Mouse (Mus musculus) spleen, adult 2 months (tissue): ENCODE measurements around the gene Iqgap1. TPM values are rescaled to one million over a fixed set of nuclear protein-coding genes. Genes with fewer than 3 reads are reported as not detected.
"Not testable (repeated sequence)": the region's sequence is repeated elsewhere in the genome, so short reads cannot be mapped to it uniquely, and the experiment has no call there.

Experiments used
- DNase-seq, 2 experiments: peaks; one replicate each; pipeline versions ENCODE4 v3.0.0 to v3.0.0-alpha.2; 2012 to 2021; ENCODE audit warnings: low spot score in 2 of 2, low read depth in 1 of 2
- H3K27ac ChIP-seq: fragments of 200-500 bp; 2 replicates; pipeline ENCODE4 v1.5.1; 2012; ENCODE audit warnings: low read length, inconsistent platforms; ENCODE audit not compliant: insufficient read depth
- H3K27me3 ChIP-seq: fragments of 200-500 bp; 2 replicates; pipeline ENCODE4 v1.6.1; 2012; ENCODE audit warnings: mild to moderate bottlenecking, moderate library complexity, low read length, inconsistent platforms; ENCODE audit not compliant: control insufficient read depth, insufficient read depth
- H3K36me3 ChIP-seq: fragments of 200-500 bp; 2 replicates; pipeline ENCODE4 v1.6.1; 2012; ENCODE audit warnings: mild to moderate bottlenecking, low read length, inconsistent platforms; ENCODE audit not compliant: control insufficient read depth, insufficient read depth
- H3K4me1 ChIP-seq: fragments of 200-500 bp; 2 replicates; pipeline ENCODE4 v1.6.1; 2011; ENCODE audit warnings: inconsistent platforms; ENCODE audit not compliant: control insufficient read depth, insufficient read depth, insufficient read length
- H3K4me3 ChIP-seq: fragments of 200-500 bp; 2 replicates; pipeline ENCODE4 v1.5.1; 2011; ENCODE audit warnings: mild to moderate bottlenecking, inconsistent platforms; ENCODE audit not compliant: insufficient read depth, insufficient read length; ENCODE audit errors: extremely low read depth
- CTCF ChIP-seq: fragments of 200-500 bp; IDR thresholded peaks from 2 replicates; pipeline ENCODE4 v1.5.1; 2011; ENCODE audit warnings: mild to moderate bottlenecking, inconsistent platforms; ENCODE audit not compliant: insufficient read depth, insufficient read length, insufficient replicate concordance; ENCODE audit errors: extremely low read depth
- POLR2A ChIP-seq: fragments of 200-500 bp; IDR thresholded peaks from 2 replicates; pipeline ENCODE4 v1.6.1; 2011; ENCODE audit warnings: low read depth, low read length, inconsistent platforms
- WGBS: fragments of 180-500 bp; shearing (Covaris S2); methylation state at CpG from one replicate; pipeline ENCODE4 v1.1.7; 2018; 5-methylcytosine and 5-hydroxymethylcytosine counted together
- polyA plus RNA-seq: library from polyadenylated mRNA; depleted of rRNA; stranded (reverse); fragments of >200 nt; gene quantifications from 2 replicates; pipeline ENCODE4 v1.2.3, GENCODE M21; 2012

Iqgap1 gene
- polyA plus RNA-seq, 1 experiment = 55.9 TPM

- Histone ChIP-seq H3K27me3 (no peaks in the 10 kb centered on the region), H3K36me3 (peaks cover 54% of the 10 kb centered on the region), H3K27ac (no peak overlapping the region), H3K4me1 (peaks cover 11% of the 10 kb centered on the region; the same call in 1 of the 2 replicates), H3K4me3 (no peak overlapping the region)
- WGBS = 88% methylated on average over 7 of the region's 7 CpGs
- TF ChIP-seq POLR2A (no peak), CTCF (no peak)
- DNase-seq = no peak
Observed at GRCm38 (mm10) chr7:80763864-80764437, 61.8 kb downstream of the Iqgap1 start.

- no peak overlapping the region for H3K4me3 ChIP-seq
- H3K4me1 ChIP-seq = peaks cover 11% of the 10 kb centered on the region; the same call in 1 of the 2 replicates
- 92% methylated on average over 8 of the region's 8 CpGs for WGBS
- H3K27me3 ChIP-seq = no peaks in the 10 kb centered on the region
- no peak for TF ChIP-seq POLR2A
- no peak for TF ChIP-seq CTCF
- no peak for DNase-seq
- peaks cover 56% of the 10 kb centered on the region for H3K36me3 ChIP-seq
- no peak overlapping the region for H3K27ac ChIP-seq
Observed at GRCm38 (mm10) chr7:80762297-80762696, 63.5 kb downstream of the Iqgap1 start.

DNA sequence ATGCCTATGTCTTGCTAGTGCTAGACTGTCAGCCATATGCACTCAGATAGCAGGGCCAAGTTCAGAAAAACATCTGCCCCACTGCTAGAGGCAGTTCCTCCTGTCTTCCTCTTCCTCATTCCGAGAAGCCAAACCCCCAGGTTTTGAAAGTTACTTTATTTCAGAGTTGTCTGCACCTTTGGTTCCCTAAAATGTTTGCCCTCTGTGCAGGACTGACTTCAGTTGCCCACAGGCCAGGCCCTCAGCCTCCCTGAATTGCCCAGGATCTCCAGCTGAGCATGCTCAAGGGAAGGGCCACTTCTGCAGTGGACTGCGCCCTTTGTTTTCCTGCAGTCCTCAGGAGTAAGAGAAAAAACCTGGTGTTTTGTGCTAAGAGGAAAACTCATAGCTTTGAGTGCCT is 71.7 kb downstream of the Iqgap1 start:
- Histone ChIP-seq H3K4me3 (no peak overlapping the region), H3K4me1 (peaks cover 5% of the 10 kb centered on the region; the same call in 1 of the 2 replicates), H3K27me3 (no peaks in the 10 kb centered on the region), H3K27ac (peak overlapping the region; percentile 53), H3K36me3 (peaks cover 45% of the 10 kb centered on the region)
- no peak for TF ChIP-seq POLR2A
- no peak for TF ChIP-seq CTCF
- DNase-seq = no peak
- 53% methylated on average over 2 of the region's 2 CpGs for WGBS

DNA sequence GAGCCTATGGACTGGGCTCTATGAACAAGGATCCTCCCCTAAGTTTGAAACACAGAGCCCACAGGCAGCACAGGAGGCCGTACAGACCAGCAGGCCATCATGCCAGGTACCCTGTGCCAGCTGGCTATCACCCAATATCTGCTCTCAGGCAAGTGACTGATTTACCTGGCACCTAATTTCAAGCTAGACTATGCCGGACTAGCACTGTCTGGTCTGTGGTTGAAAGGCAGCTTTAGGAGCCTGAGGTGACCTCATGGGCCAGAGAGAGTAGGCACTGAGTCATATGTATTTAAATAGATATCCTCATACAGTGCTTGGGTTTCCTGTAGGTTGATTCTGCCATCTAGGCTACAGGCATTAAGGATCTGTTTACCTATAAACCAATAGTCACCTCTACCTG is 72.2 kb downstream of the Iqgap1 start:
- DNase-seq = no peak
- no peak overlapping the region for H3K4me3 ChIP-seq
- peaks cover 46% of the 10 kb centered on the region for H3K36me3 ChIP-seq
- peaks cover 5% of the 10 kb centered on the region; the same call in 1 of the 2 replicates for H3K4me1 ChIP-seq
- no peak for TF ChIP-seq POLR2A
- no peak for TF ChIP-seq CTCF
- peak overlapping the region; percentile 53 for H3K27ac ChIP-seq
- WGBS = 80% methylated on average over 2 of the region's 2 CpGs
- H3K27me3 ChIP-seq = no peaks in the 10 kb centered on the region

DNA sequence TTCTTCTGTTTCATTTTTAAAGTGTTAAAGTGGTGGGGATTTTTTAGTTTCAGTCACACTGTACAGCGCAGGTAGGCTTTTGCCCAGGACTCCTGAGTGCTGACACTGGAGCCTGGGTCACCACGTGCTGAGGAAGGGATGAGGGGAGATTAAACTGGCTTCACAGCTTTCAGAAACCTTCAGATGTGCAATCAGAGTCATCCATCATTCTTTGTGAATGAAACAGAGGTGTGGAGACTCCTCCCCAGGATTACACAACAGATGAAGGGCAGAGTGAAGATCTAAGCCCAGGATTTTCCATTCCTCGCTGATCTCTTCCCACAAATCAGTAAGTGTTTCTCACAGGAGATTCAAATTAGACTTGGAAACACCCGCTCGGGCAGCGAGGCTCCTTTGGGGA is 76.2 kb downstream of the Iqgap1 start:
- no peak overlapping the region for H3K4me3 ChIP-seq
- H3K27ac ChIP-seq = no peak overlapping the region
- WGBS = 93% methylated on average over 6 of the region's 6 CpGs
- no peak for DNase-seq
- H3K36me3 ChIP-seq = peaks cover 53% of the 10 kb centered on the region
- H3K27me3 ChIP-seq = no peaks in the 10 kb centered on the region
- no peak for TF ChIP-seq POLR2A
- TF ChIP-seq CTCF = no peak
- peaks cover 5% of the 10 kb centered on the region; the same call in 1 of the 2 replicates for H3K4me1 ChIP-seq

DNA sequence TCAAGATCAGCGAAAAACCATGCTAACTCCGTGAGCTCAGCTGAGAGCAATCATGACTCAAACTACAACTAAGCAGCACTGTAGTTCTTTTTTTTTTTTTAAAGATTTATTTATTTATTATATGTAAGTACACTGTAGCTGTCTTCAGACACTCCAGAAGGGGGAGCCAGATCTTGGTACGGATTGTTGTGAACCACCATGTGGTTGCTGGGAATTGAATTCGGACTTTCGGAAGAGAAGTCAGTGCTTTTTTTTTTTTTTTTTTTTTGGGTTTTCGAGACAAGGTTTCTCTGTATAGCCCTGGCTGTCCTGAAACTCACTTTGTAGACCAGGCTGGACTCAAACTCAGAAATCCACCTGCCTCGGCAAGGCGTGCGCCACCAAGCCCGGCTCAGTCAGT is 76.7 kb downstream of the Iqgap1 start:
- DNase-seq, H3K27me3 ChIP-seq, H3K4me1 ChIP-seq, H3K4me3 ChIP-seq, H3K27ac ChIP-seq: not testable (repeated sequence)
- WGBS = 87% methylated on average over 10 of the region's 10 CpGs
- H3K36me3 ChIP-seq = peaks cover 55% of the 10 kb centered on the region

- DNase-seq = no peak
- Histone ChIP-seq H3K4me1 (no peaks in the 10 kb centered on the region), H3K36me3 (peaks cover 69% of the 10 kb centered on the region), H3K27me3 (no peaks in the 10 kb centered on the region), H3K27ac (no peak overlapping the region), H3K4me3 (no peak overlapping the region)
- TF ChIP-seq CTCF (no peak), POLR2A (no peak)
- 87% methylated on average over 7 of the region's 7 CpGs for WGBS
Observed at GRCm38 (mm10) chr7:80747371-80747770, 78.4 kb downstream of the Iqgap1 start.
